Comparison of ENCODE assay signal across 12 mouse cellular contexts in the genomic region with DNA sequence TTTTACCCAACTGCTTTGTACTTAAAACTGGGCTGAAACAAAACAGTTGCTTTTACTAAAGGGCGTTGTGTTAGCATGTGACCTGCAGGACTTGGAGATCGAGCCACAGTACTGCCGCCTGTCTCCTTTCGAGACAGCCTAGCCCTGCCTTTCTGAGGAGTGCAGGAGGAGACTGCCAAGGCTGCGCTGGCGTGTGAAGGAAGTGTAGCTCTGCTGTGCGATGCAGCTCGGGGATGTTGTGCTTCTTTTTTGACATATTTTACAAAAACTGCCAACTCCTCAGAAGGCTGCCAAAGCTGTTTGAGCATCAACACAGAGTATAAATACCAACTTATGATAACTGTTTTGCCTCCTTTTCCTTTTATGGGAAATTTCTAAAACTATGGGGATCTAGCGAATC.
A peak's percentile ranks its signal among the peaks of the same experiment; 100 is the strongest.
DNase-seq lines count a peak whose midpoint lies in the region; TF ChIP-seq lines count a peak whose summit lies in the region.
"Had no signal": no experiment of that assay in that cellular context is flagged by ENCODE, and none has a peak within 500 bp of the region (broad histone marks: within the 10 kb centered on the region; RNA-seq: fewer than 3 reads in every experiment).

No protein-coding gene starts in this region.

- TF ChIP-seq POLR2A in olfactory bulb, adult 2 months (IDR thresholded peaks at IDR 0.05; ENCODE audit: insufficient read depth, low read depth, low read length): no peak

- TF ChIP-seq CTCF in olfactory bulb, adult 2 months (IDR thresholded peaks at IDR 0.05; ENCODE audit: insufficient read depth, low read depth, low read length): no peak
- TF ChIP-seq CTCF in gastrocnemius, adult 2 months (IDR thresholded peaks at IDR 0.05): no peak

- WGBS in olfactory bulb, adult 2 months: 14% methylated on average over 9 of the region's 9 CpGs

- H3K4me1 ChIP-seq in olfactory bulb, adult 2 months (ENCODE audit: control insufficient read depth, insufficient read depth, low read length): peaks cover 3% of the 10 kb centered on the region; the same call in 1 of the 2 replicates
- H3K4me1 ChIP-seq: midbrain, embryonic 13.5 days had no signal

- H3K4me3 ChIP-seq in olfactory bulb, adult 2 months (ENCODE audit: insufficient read depth, low read depth, low read length): peak overlapping the region; percentile 30; the same call in 1 of the 2 replicates
- no peak overlapping the region for H3K4me3 ChIP-seq in gastrocnemius, adult 2 months
- H3K4me3 ChIP-seq: midbrain, embryonic 13.5 days had no signal

- DNase-seq in layer of hippocampus, adult 11-12 months (ENCODE audit: low spot score): peak; percentile 11
- DNase-seq in layer of hippocampus, adult 9-10 months (ENCODE audit: low spot score): no peak
- DNase-seq in cerebellum, postnatal 36 days: peak; percentile 3
- DNase-seq in frontal cortex, postnatal 36 days (ENCODE audit: low spot score in 2 of 2): peak; percentile 40 to 56
- no peak for DNase-seq in gastrocnemius, adult 2 months
- no peak for DNase-seq in kidney, adult 9 months
- DNase-seq in yolk sac, embryonic 10.5 days (ENCODE audit: low spot score): no peak
- DNase-seq: gastrocnemius, postnatal 10 days had no signal

- H3K27ac ChIP-seq in olfactory bulb, adult 2 months (ENCODE audit: insufficient read depth, low read depth, low read length): peak overlapping the region; percentile 29; the same call in 1 of the 2 replicates
- H3K27ac ChIP-seq in gastrocnemius, adult 2 months: no peak overlapping the region
- H3K27ac ChIP-seq: kidney, postnatal 0 days; liver, embryonic 14.5 days; midbrain, embryonic 13.5 days had no signal

- intact Hi-C loops in gastrocnemius, adult 2 months (cut with DNase I): no loop called here

Comparison
In these comparisons a context has a peak if more than half of its experiments do, and no peak if none do; other contexts are left out.
1. DNase-seq: peak in layer of hippocampus, adult 11-12 months (single experiment), cerebellum, postnatal 36 days (2 of 2) and frontal cortex, postnatal 36 days (2 of 2); none in layer of hippocampus, adult 9-10 months (single experiment), gastrocnemius, adult 2 months (single experiment), kidney, adult 9 months (single experiment) and yolk sac, embryonic 10.5 days (single experiment).